Mouse (Mus musculus): ENCODE data around the gene Ppp1r12a.
"Not testable (repeated sequence)": the region's sequence is repeated elsewhere in the genome, so short reads cannot be mapped to it uniquely, and the experiment has no call there.

The Ppp1r12a gene

DNA sequence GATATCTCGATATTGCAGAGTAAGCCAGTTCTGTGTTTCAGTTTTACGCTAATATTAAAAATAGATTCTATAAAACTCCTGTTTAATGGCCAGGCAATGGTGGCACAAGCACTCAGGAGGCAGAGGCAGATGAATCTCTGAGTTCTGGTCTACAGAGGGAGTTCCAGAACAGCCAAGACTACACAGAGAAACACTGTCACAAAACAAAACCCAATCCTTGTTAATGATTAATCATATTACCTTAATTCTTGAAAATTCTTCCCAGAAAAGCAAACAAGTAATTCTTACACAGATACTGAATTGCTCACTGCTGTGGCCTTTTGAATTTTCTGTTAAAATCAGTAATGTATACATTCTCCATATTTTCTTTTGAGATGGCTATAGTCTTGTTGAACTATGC lies 37.0 kb downstream of the Ppp1r12a start:
- no peak for DNase-seq (ENCODE audit: low spot score in 2 of 2)

DNA sequence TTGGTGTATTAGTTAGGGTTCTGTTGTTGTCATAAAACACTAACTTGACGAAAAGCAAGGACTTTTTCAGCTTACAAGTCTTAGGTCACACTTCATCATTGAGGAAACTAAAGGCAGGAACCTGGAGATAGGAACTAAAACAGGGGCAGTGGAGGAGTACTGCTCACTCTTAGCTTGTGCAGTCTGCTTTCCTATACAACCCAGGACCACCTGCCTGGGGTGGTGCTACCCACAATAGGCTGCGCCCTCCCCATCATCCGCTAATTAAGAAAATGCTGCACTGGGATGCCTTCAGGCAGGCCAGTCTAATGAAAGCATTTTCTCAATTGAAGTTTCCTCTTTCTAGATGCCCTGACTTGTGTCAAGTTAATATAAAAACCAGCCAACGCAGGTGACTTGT lies 40.1 kb downstream of the Ppp1r12a start:
- DNase-seq (ENCODE audit: low spot score in 2 of 2): no peak

DNA sequence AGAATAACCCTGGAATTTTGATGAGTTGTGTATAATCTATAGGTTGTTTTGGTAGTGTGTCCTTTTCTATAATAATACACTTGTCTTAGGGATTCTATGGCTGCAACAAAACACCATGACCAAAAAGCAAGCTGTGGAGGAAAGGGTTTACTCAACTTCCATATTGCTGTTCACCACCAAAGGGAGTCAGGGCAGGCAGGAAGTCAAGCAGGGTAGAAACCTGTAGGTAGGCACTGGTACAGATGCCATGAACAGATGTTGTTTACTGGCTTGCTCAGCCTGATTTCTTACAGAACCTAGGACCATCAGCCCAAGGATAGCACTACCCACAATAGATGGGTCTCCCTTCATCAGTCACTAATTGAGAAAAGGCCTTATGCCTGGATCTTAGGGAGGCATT lies 41.4 kb downstream of the Ppp1r12a start:
- DNase-seq (ENCODE audit: low spot score in 2 of 2): no peak

DNA sequence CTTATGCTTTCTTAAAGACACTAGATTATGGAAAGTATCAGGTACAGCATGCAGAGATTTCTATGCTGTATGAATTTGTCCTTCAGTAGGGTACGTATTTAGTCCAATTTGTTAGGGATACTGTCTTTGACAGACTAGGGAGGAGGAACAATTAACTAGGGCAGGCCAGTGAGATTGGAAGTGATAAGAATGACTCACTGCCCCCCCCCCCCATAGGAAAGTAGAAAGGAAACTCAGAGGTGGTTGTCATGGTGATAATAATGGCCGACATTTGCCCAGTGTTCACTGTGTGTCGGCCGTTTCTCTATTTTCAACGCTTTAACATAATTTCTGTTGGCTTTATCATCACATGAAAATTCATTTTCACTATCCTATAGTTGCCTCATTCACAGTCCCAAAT lies 47.4 kb downstream of the Ppp1r12a start:
- no peak for DNase-seq (ENCODE audit: low spot score in 2 of 2)

DNA sequence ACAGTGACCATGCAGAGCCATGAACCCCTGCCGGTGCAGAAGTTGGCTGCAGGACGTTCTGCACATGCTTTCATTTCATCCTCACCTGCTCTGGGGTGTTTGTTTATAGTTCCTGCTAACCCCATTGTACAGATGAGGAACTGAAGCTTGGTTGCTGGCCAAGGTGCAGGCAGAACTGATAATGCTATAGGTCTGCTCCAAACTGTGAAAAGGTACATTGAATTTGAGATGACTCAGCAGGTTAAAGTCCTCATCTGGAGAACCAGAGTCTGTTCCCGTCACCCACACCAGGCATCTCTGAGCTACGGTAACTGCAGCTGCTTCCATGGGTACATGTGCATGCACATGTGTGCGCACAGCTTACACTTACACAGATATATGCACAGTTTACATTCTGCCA lies 62.4 kb downstream of the Ppp1r12a start:
- DNase-seq (ENCODE audit: low spot score in 2 of 2): no peak

DNA sequence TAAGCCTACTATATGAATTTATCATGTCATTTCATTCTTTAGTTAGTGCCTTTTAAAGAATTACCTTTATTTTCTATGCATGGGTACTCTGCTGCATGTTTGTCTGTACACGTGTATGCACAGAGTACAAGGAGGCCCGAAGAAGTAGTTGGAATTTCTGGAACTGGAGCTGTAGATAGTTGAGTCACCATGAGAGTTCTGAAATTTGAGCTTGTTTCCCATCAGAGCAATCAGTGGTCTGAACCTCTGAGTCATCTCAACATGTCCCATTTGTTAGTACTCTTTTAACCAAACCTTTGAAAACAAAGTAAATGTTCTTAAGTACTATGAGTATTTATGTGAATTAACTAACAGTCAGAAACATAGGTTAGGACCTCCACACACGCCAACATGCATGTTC lies 75.1 kb downstream of the Ppp1r12a start:
- DNase-seq (ENCODE audit: low spot score in 2 of 2): no peak

DNA sequence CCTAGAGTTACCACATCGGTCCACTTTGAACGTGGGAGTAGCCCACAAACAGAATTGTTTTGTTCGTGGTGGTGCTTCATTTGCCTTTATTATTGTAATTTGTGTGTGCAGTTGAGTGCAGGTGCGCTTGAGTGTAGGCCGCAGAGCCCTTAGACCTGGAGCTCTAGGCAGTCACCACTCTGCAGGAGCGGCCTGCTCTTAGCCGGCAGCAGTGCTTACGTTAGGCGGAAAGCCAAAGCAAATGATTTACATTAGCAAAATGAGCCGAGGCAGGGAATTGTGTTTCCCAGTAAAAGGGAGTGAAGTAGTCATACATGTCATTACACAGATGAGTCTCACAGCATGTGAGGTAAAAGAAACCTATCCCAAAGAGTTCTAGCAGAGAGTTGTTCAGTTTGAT lies 77.1 kb downstream of the Ppp1r12a start:
- DNase-seq (ENCODE audit: low spot score in 2 of 2): no peak

DNA sequence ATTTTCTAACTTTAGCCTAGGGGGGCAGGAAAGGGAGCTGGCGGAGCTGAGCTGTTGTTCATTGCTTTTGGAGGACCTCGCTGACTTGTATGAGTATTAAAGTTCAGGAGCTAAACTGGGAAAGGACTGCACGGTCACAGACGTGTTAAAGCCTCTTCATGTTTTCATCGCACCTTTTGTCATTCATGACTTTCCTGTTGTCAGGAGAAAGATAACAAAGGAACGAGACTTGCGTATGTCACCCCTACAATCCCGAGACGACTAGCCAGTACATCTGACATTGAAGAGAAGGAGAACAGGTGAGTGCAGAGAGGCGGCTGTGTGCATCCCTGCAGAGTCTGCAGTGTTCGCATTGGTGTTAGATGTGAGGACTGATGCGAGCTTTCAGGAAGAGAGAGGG lies 88.7 kb downstream of the Ppp1r12a start:
- no peak for DNase-seq (ENCODE audit: low spot score in 2 of 2)

DNA sequence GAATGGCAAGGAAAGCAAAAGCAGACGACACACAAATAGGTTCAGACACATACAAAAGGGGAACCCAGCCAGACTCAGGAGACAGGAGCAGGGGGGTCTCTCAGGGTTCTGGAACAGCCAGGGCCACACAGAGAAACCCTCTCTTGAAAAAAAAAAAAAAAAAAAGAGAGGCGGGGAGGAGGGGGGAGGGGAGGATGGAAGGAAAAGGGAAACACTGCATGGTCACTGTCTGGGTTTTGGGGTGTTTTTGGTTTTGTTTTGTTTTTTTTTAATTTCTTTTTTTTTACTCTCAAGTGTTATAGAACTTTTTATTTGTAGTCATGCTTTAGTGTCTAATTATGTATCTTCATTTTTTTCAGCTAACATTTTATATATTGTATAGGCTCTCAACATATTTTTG lies 89.2 kb downstream of the Ppp1r12a start:
- no peak for DNase-seq (ENCODE audit: low spot score in 2 of 2)

DNA sequence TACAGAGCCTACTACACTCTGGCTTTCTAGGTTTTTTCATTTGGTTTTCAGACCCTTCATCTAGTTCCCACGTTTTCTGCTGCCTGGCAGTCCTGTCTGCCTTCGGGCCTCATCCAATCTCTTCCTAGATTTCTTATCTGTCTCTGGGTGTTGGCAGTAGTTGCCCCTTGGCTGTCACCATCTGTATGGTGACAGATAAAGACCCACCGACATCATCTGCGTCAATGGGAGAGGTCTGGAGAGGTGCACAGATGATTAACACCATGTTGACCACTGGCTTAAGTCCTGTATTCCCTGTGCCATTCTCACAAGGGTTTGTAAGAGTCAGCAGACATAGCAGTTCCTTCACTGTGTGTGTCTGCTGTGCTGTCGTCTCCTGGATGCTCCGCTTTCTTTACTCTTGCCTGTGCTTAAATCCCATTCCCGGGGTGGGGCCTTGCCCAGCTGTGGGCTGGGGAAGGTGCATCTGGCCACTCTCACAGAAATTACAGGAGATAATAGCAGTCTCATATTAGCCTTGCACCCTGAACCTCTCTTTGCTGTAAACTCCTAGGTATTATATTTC lies 93.9 kb downstream of the Ppp1r12a start:
- no peak for DNase-seq (ENCODE audit: low spot score in 2 of 2)

DNA sequence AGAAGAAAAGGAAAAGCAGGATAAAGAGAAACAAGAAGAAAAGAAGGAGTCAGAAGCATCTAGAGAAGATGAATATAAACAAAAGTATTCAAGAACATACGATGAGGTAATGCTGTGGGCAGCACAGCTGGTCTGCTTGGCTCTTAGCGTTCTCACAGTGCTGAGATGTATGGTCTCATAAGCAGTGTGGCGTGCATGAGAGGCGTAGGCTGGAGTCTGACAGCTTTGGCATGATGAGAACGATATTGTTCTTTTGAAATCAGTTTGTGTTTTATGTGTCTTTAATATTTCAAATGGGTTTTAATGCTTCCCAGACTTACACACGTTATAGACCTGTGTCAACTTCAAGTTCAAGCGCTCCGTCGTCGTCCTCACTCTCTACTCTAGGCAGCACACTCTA lies 98.9 kb downstream of the Ppp1r12a start:
- DNase-seq (ENCODE audit: low spot score in 2 of 2): no peak

DNA sequence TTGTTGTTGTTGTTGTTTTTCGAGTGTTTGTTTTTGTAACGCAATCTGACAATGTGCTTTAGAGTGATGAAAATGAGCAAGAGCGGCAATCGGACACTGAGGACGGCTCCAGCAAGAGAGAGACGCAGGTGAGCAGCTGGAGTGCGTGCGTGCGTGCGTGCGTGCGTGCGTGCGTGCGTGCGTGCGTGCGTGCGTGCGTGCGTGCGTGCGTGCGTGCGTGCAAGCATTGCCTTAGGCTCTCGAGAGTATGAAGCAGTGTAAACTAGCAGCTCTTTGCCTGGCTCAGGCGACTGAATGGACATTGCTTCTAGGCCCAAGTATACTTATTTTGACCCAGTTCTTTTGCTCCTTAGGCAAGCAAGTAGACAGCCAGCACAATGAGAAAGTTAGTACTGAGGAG lies 102.6 kb downstream of the Ppp1r12a start:
- DNase-seq (ENCODE audit: low spot score in 2 of 2): no peak

DNA sequence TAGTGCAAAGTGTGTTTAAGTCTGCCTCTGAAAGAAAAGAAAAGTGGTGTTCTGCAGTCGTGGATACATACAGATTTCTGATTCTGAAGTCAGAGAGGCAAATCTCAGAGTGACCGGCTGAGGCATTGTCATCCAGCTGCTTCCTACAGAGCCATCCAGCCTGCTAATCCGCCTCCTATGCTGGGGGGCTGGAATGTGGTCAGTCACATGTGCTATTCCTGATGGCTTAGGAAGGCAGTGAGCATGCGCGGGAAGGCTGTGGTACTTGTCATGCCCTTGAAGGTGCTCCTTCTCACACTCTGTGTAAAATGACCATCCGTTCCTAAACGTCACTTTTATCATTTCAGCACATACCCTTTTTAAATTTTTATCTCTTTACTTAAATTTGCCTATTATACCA lies 109.2 kb downstream of the Ppp1r12a start:
- no peak for DNase-seq (ENCODE audit: low spot score in 2 of 2)

DNA sequence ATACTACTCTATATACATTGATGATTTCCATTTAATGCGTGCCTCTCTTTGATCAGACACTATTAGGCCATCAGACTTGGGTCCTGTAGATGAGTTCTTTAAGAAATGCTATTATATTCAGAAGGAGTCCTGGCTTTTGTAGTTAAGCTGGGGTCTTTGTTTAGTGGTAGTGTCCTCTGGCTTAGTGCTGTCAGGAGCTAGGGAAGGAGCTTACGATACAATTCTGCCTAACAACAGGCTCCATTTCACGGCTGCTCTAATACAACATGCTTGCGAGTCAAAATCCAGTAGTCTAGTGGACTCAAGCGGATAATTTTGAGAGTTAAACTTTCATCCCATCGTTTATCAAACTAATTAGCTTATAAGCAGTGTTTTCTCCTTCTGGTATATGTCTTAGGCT lies 114.7 kb downstream of the Ppp1r12a start:
- no peak for DNase-seq (ENCODE audit: low spot score in 2 of 2)

DNA sequence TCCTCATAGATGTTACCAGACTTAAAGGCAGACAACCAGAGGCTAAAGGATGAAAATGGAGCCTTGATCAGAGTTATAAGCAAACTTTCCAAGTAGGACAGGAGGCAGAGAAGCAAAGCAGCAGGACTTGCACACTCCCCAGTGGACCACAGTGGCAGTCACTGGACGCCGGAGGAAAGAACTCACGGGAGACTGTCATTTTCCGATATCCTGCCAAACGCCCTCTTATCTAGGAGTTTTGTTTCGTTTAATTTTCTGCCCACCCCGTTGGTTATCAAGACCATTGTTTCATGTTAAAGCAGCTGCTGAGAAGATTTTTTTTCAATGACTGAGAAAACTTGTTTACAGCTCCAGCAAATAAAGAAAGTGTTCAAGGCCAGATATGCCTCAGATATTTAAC lies 115.2 kb downstream of the Ppp1r12a start:
- no peak for DNase-seq (ENCODE audit: low spot score in 2 of 2)

DNA sequence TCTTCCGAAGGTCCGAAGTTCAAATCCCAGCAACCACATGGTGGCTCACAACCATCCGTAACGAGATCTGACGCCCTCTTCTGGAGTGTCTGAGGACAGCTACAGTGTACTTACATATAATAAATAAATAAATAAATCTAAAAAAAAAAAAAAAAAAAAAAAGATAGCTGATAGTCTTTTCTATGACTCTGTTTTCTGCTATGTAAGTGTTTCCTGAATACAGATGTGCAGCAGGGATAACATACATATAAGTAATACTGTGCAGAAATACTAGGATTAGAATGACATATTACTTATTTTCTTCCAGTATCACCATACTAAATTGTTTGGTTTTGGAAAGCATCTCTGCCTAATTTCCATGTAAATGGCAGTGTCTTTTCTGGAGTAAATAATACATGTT lies 119.1 kb downstream of the Ppp1r12a start:
- DNase-seq (ENCODE audit: low spot score in 2 of 2): not testable (repeated sequence)

DNA sequence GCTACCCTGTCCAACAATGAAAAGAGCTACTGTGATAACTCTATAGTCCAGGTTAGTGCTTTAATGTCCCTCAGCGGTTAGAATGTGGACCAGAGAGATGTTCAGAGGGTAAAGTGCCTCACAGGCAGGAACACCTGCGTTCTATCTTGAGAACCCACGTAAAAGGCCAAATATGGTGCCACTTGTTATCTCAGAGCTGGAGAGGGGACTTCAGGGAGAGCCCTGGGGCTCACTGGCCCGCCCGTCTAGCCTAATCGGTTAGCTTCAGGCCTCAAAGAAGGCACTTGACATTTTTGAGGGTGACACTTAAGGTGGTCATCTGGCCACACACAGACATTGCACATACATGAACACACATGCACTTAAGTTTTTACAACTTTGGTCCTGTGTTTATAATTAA lies 120.4 kb downstream of the Ppp1r12a start:
- DNase-seq (ENCODE audit: low spot score in 2 of 2): no peak

DNA sequence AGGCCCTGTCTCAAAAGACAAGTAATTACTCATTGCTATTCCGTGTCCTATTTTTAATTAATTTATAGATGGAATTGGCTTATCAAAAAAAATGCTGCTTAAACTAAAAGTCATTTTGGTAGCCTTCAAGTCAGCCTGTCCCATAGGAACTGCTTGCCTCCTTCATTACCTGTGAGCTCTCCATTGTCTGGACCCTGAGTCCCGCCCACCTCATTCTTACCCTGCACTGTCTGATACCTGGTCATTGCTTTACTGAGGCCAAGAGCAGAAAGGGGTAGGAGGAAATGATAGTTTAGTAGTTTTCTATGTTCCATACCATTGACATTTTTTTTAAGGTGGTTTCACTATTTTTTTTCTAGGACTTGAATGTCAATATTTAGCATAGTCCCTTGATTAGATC lies 121.4 kb downstream of the Ppp1r12a start:
- no peak for DNase-seq (ENCODE audit: low spot score in 2 of 2)

DNA sequence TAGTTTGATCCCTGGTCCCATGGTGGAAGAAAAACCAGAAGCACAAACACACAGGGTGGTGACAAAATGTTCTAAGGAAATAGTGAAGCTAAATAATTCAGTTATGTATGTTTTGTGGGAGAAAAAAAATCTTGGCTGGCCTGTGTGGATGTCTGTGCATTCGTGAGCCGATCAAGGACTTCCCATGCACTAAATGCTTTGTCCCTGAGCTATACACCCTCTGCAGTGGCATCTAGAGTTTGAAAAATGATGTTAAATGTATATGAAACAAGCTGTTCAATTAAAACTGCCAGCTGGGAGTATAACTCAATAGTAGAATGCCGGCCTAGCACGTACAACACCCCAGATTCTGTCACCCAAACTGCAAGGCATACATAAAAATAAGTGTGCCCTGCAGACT lies 121.8 kb downstream of the Ppp1r12a start:
- DNase-seq (ENCODE audit: low spot score in 2 of 2): no peak

DNA sequence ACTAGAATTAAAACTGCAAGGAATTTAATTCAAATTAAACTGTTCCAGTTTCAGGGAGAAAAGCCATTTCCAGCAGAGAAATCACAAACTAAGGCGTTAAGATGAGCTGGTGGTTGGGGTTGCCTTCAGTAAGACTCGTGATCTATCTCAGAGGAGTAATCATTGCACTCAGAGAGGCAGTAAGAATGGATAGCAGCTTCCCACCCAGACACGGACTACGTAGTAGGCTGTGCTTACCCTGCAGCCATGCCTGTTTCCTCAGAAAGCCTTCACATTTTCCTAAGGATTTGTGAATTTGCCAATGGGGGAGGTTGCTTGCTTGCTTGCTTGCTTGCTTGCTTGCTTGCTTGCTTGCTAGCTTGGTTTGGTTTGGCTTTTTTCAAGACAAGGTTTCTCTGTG lies 122.5 kb downstream of the Ppp1r12a start:
- no peak for DNase-seq (ENCODE audit: low spot score in 2 of 2)

DNA sequence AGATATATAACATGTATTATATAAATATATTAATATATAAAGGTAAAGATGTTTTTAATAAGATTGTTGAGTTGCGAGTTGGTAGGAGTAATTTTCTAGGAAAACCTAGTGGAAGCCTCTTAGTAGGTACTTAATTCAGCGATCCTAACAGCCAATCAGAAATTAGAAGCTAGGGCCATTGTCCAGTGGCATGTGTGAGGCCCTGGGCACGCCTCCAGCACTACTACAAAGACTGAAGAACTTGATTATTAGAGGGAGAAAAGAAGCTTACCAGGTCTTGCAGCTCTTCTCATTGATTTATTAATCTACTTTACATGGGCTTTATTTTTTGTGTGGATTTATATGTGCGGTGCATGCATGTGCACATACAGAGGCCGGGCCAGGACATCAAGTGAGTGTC lies 123.0 kb downstream of the Ppp1r12a start:
- no peak for DNase-seq (ENCODE audit: low spot score in 2 of 2)

DNA sequence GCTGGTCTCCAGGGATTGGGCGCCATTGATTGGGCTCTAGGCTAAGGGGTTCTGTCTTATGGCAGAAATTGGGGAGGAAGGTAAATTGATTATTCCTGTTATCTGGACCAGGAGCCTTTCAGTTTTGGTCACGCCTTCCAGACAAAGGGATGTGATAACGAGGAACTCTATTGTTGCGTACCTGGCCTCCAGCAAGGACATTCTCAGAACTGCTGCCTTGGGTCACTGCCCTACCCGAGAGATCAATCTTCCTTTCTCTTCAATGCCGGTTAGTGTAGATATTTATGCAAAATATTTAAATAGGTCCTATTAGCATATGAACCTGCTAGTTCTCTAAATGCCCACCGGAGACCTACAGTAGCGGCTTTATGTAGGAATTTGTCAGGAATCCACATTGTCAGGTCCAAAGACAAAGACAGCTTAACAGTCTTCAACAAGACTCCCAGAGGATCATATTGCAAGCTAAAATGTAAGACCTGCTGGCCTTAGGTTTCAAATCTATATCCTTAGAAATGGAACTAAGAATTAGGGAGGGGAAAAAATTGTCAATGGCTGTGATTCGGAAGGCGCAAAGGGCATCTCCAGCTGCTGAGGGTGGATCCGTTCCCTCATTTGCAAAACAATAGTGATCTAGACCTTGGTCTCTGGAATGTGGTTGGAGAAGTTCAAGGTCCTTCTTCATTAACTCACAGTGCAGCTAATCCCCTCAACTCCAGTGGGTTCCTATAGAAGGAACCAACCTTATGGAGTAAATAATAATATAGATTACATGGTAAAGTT lies 124.9 kb downstream of the Ppp1r12a start:
- no peak for DNase-seq (ENCODE audit: low spot score in 2 of 2)

DNA sequence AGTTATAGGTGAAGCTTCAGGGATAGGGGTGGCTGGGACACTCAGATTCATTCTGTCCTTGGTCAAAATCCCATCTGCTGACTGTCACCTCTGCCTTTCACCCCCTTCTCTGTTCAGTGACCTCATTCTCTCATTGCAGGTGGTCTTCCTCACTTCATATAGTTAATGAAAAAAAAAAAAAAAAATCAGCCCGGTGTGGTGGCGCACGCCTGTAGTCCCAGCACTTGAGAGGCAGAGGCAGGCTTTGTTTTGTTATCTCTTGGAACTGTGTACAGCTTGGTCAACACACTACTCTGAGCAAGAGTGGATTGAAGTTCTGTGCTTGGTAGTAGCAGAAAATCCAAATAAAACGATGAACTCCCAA lies 125.4 kb downstream of the Ppp1r12a start:
- no peak for DNase-seq (ENCODE audit: low spot score in 2 of 2)

DNA sequence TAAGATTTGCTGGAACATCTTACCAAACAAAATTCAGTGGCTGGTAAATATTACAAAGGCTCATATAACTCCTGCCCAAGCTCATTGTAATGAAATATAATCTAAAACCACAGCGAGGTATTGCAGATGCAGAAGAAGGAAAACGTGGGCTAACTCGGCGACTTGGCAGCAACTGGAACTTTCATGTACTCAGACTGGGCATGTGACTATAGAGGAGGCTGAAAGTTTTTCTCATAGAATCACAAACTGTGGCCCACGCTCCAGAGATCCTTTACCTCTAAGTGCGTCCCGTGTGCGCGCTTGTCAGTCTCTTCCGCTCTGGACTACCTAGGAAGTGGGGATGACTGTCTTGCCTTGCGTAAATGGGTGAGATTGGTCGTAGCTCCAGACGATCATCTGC lies 128.1 kb downstream of the Ppp1r12a start:
- no peak for DNase-seq (ENCODE audit: low spot score in 2 of 2)

Measured in spleen, postnatal 14 days (tissue).